Comparison of ENCODE assay signal across 17 mouse cellular contexts in genomic region chr17:24225851-24226250, GRCm38 (mm10). TPM values are rescaled to one million over a fixed set of nuclear protein-coding genes. Genes with fewer than 3 reads are reported as not detected.
A peak's percentile ranks its signal among the peaks of the same experiment; 100 is the strongest.
DNase-seq lines count a peak whose midpoint lies in the region; ATAC-seq and TF ChIP-seq lines count a peak whose summit lies in the region.
"Had no signal": no experiment of that assay in that cellular context is flagged by ENCODE, and none has a peak within 500 bp of the region (broad histone marks: within the 10 kb centered on the region; RNA-seq: fewer than 3 reads in every experiment).

No protein-coding gene starts in this region.

- TF ChIP-seq POLR2A in cerebellum, adult 2 months (IDR thresholded peaks at IDR 0.05; ENCODE audit: borderline replicate concordance, insufficient read depth, low read length) = no peak

- 0 out of 2 replicates have a peak, but pooled peaks have one; percentile 3 for TF ChIP-seq CTCF in cerebellum, adult 2 months (IDR thresholded peaks at IDR 0.05; ENCODE audit: borderline replicate concordance, insufficient read depth, low read depth, low read length)
- TF ChIP-seq CTCF in stomach, postnatal 0 days (IDR thresholded peaks at IDR 0.05; ENCODE audit: low read depth) = no peak
- TF ChIP-seq CTCF in liver, embryonic 14.5 days (IDR thresholded peaks at IDR 0.05; ENCODE audit: low read depth) = no peak
- no peak for TF ChIP-seq CTCF in gastrocnemius, adult 2 months (IDR thresholded peaks at IDR 0.05)

- intact Hi-C loops in gastrocnemius, adult 2 months (cut with DNase I) = no loop called here

- no peak overlapping the region for H3K4me3 ChIP-seq in cerebellum, adult 2 months (replicated peaks; ENCODE audit: insufficient read depth, low read depth, low read length)
- H3K4me3 ChIP-seq in stomach, embryonic 14.5 days (ENCODE audit: low read depth, low read length) = no peak overlapping the region
- H3K4me3 ChIP-seq in stomach, postnatal 0 days (ENCODE audit: low read depth, low read length) = no peak overlapping the region
- peak overlapping the region in 1 of 2 experiments; percentile 8; a peak in 3 of 4 replicates for H3K4me3 ChIP-seq in liver, embryonic 14.5 days (ENCODE audit: insufficient read depth in 1 of 2, low read depth in 2 of 2, low read length in 2 of 2)
- H3K4me3 ChIP-seq in gastrocnemius, adult 2 months = no peak overlapping the region
- H3K4me3 ChIP-seq: embryonic facial prominence, embryonic 15.5 days; hindbrain, embryonic 10.5 days; limb, embryonic 12.5 days; midbrain, embryonic 13.5 days had no signal

- H3K27me3 ChIP-seq in cerebellum, adult 2 months (ENCODE audit: control insufficient read depth, insufficient read depth, low read length) = no peaks in the 10 kb centered on the region
- no peaks in the 10 kb centered on the region for H3K27me3 ChIP-seq in stomach, embryonic 14.5 days (ENCODE audit: control insufficient read depth, insufficient read depth, low read length)
- no peaks in the 10 kb centered on the region for H3K27me3 ChIP-seq in stomach, postnatal 0 days (ENCODE audit: control insufficient read depth, insufficient read depth, low read length)
- H3K27me3 ChIP-seq in liver, embryonic 14.5 days (ENCODE audit: control insufficient read depth, insufficient read depth, low read length) = no peaks in the 10 kb centered on the region
- H3K27me3 ChIP-seq: CH12.LX; embryonic facial prominence, embryonic 15.5 days; limb, embryonic 12.5 days; midbrain, embryonic 13.5 days; Patski had no signal

- WGBS in cerebellum, adult 2 months = 96% methylated on average over 5 of the region's 5 CpGs
- 92% methylated on average over 5 of the region's 5 CpGs for WGBS in stomach, embryonic 14.5 days
- WGBS in stomach, postnatal 0 days = 93% methylated on average over 5 of the region's 5 CpGs
- 25% methylated on average over 5 of the region's 5 CpGs for WGBS in liver, embryonic 14.5 days (ENCODE audit: insufficient replicate concordance)

- no peak overlapping the region for H3K4me2 ChIP-seq in stomach, embryonic 14.5 days (replicated peaks; ENCODE audit: low read depth, low read length)
- no peak overlapping the region for H3K4me2 ChIP-seq in stomach, postnatal 0 days (replicated peaks; ENCODE audit: low read depth)
- H3K4me2 ChIP-seq in liver, embryonic 14.5 days (ENCODE audit: low read depth) = peak overlapping the region; percentile 55
- H3K4me2 ChIP-seq: embryonic facial prominence, embryonic 15.5 days; limb, embryonic 12.5 days; midbrain, embryonic 13.5 days had no signal

- TF ChIP-seq EP300 in stomach, postnatal 0 days (optimal IDR thresholded peaks at IDR 0.05) = no peak
- peak; percentile 90 for TF ChIP-seq EP300 in liver, embryonic 14.5 days (IDR thresholded peaks at IDR 0.05; ENCODE audit: low read depth)

- peak; percentile 38; the same call in 1 of the 2 replicates for ATAC-seq in stomach, embryonic 14.5 days (ENCODE audit: insufficient number of reproducible peaks, insufficient read depth, low FRiP score, low read depth)
- ATAC-seq in stomach, postnatal 0 days (ENCODE audit: low FRiP score, low TSS enrichment) = no peak
- peak; percentile 90 for ATAC-seq in liver, embryonic 14.5 days (ENCODE audit: insufficient read depth)
- ATAC-seq: forebrain, embryonic 14.5 days; midbrain, embryonic 13.5 days; Patski had no signal

- peaks cover 69% of the 10 kb centered on the region for H3K36me3 ChIP-seq in stomach, embryonic 14.5 days (ENCODE audit: control insufficient read depth, insufficient read depth, low read length)
- peaks cover 16% of the 10 kb centered on the region for H3K36me3 ChIP-seq in stomach, postnatal 0 days (ENCODE audit: control insufficient read depth, insufficient read depth, low read length)
- H3K36me3 ChIP-seq in liver, embryonic 14.5 days (replicated peaks; ENCODE audit: control insufficient read depth, insufficient read depth, low read depth) = peaks cover 85% of the 10 kb centered on the region

- peaks cover 5% of the 10 kb centered on the region; the same call in 1 of the 2 replicates for H3K4me1 ChIP-seq in cerebellum, adult 2 months (ENCODE audit: control insufficient read depth, insufficient read depth, low read length)
- no peaks in the 10 kb centered on the region for H3K4me1 ChIP-seq in stomach, embryonic 14.5 days (ENCODE audit: control insufficient read depth, insufficient read depth, low read length)
- H3K4me1 ChIP-seq in stomach, postnatal 0 days (replicated peaks; ENCODE audit: control insufficient read depth, insufficient read depth) = peaks cover 4% of the 10 kb centered on the region; the same call in 1 of the 2 replicates
- peaks cover 32 to 36% of the 10 kb centered on the region in 2 experiments for H3K4me1 ChIP-seq in liver, embryonic 14.5 days (replicated peaks; ENCODE audit: control insufficient read depth in 2 of 2, insufficient read depth in 2 of 2, low read length in 1 of 2)
- H3K4me1 ChIP-seq: embryonic facial prominence, embryonic 15.5 days had no signal

- H3K9me3 ChIP-seq in stomach, embryonic 14.5 days (ENCODE audit: control insufficient read depth, low read depth, low read length) = no peaks in the 10 kb centered on the region
- H3K9me3 ChIP-seq in stomach, postnatal 0 days (ENCODE audit: control insufficient read depth, low read length) = no peaks in the 10 kb centered on the region
- no peaks in the 10 kb centered on the region for H3K9me3 ChIP-seq in liver, embryonic 14.5 days (ENCODE audit: control insufficient read depth, low read length)
- H3K9me3 ChIP-seq: embryonic facial prominence, embryonic 15.5 days; hindbrain, embryonic 10.5 days; limb, embryonic 12.5 days; midbrain, embryonic 13.5 days had no signal

- H3K27ac ChIP-seq in cerebellum, adult 2 months (ENCODE audit: insufficient read depth, low read length) = no peak overlapping the region
- H3K27ac ChIP-seq in stomach, embryonic 14.5 days (ENCODE audit: low read length) = no peak overlapping the region
- H3K27ac ChIP-seq in stomach, postnatal 0 days (replicated peaks) = no peak overlapping the region
- H3K27ac ChIP-seq in liver, embryonic 14.5 days = peak overlapping the region; percentile 95
- H3K27ac ChIP-seq in gastrocnemius, adult 2 months = no peak overlapping the region
- H3K27ac ChIP-seq: embryonic facial prominence, embryonic 15.5 days; limb, embryonic 12.5 days; midbrain, embryonic 13.5 days had no signal

- H3K9ac ChIP-seq in stomach, embryonic 14.5 days (replicated peaks; ENCODE audit: low read depth, low read length) = no peak overlapping the region
- H3K9ac ChIP-seq in stomach, postnatal 0 days (ENCODE audit: low read length) = no peak overlapping the region
- H3K9ac ChIP-seq in liver, embryonic 14.5 days (replicated peaks) = peak overlapping the region; percentile 57
- H3K9ac ChIP-seq: embryonic facial prominence, embryonic 15.5 days; limb, embryonic 12.5 days; midbrain, embryonic 13.5 days had no signal

- DNase-seq in cerebellum, adult 2 months = no peak
- DNase-seq in cerebellum, adult 9-11 months = no peak
- DNase-seq in stomach, postnatal 0 days (ENCODE audit: low spot score) = no peak
- peak; percentile 80 to 84 (median 80) for DNase-seq in liver, embryonic 14.5 days (ENCODE audit: low read depth in 3 of 3, low spot score in 3 of 3)
- no peak for DNase-seq in neural tube, embryonic 10.5 days (ENCODE audit: extremely low spot score, low spot score)
- no peak for DNase-seq in adrenal gland, postnatal 10 days
- no peak for DNase-seq in gastrocnemius, adult 2 months
- DNase-seq: cerebellum, adult 11 months; lung, postnatal 10 days had no signal

RNA-seq across cellular contexts. Expression of gene Tedc2, which starts 5.2 kb away (rescaled TPM):
- 27.3 and 28.4 TPM in 2 replicates for polyA plus RNA-seq in cerebellum, adult 2 months (2012; rRNA removed)
- polyA plus RNA-seq in stomach, embryonic 14.5 days (2014; fragmentation: Nextera tagmentation; extraction: Ambion mirVana) = 11.9 and 12.3 TPM in 2 replicates
- polyA plus RNA-seq in stomach, postnatal 0 days (2015; fragmentation: Nextera tagmentation; extraction: Ambion mirVana) = 4.8 and 6.1 TPM in 2 replicates
- 18.3 and 21.1 TPM in 2 replicates for polyA plus RNA-seq in liver, embryonic 14.5 days (2012; rRNA removed)
- polyA plus RNA-seq in liver, embryonic 14.5 days (2014; fragmentation: Nextera tagmentation; extraction: Ambion mirVana) = 7.7 and 7.9 TPM in 2 replicates
- 1 to 10 TPM; 7.2 to 9.8 TPM for total RNA-seq in adrenal gland, postnatal 10 days (2021)
- total RNA-seq in gastrocnemius, adult 2 months (2021) = 1 to 10 TPM; 1.4 to 2.5 TPM

RNA-seq across cellular contexts. Expression of gene Ntn3, which starts 16.5 kb away (rescaled TPM):
- 3.8 and 4.5 TPM in 2 replicates for polyA plus RNA-seq in cerebellum, adult 2 months (2012; rRNA removed)
- 10.2 and 10.4 TPM in 2 replicates for polyA plus RNA-seq in stomach, embryonic 14.5 days (2014; fragmentation: Nextera tagmentation; extraction: Ambion mirVana)
- 2.8 and 3.1 TPM in 2 replicates for polyA plus RNA-seq in stomach, postnatal 0 days (2015; fragmentation: Nextera tagmentation; extraction: Ambion mirVana)
- polyA plus RNA-seq in liver, embryonic 14.5 days (2012; rRNA removed) = 0.59 and 0.64 TPM in 2 replicates
- 0.45 and 0.69 TPM in 2 replicates for polyA plus RNA-seq in liver, embryonic 14.5 days (2014; fragmentation: Nextera tagmentation; extraction: Ambion mirVana)
- total RNA-seq in adrenal gland, postnatal 10 days (2021) = 1 to 10 TPM; 3.1 to 4.2 TPM
- under 1 TPM; 0.31 to 0.39 TPM for total RNA-seq in gastrocnemius, adult 2 months (2021)

RNA-seq across cellular contexts. Expression of gene Tbc1d24, which starts 20.5 kb away (rescaled TPM):
- polyA plus RNA-seq in cerebellum, adult 2 months (2012; rRNA removed) = 45.6 and 50.3 TPM in 2 replicates
- 6.3 and 8.3 TPM in 2 replicates for polyA plus RNA-seq in stomach, embryonic 14.5 days (2014; fragmentation: Nextera tagmentation; extraction: Ambion mirVana)
- polyA plus RNA-seq in stomach, postnatal 0 days (2015; fragmentation: Nextera tagmentation; extraction: Ambion mirVana) = 1.4 and 1.5 TPM in 2 replicates
- 14.1 TPM in 2 replicates for polyA plus RNA-seq in liver, embryonic 14.5 days (2012; rRNA removed)
- 4.9 and 5.4 TPM in 2 replicates for polyA plus RNA-seq in liver, embryonic 14.5 days (2014; fragmentation: Nextera tagmentation; extraction: Ambion mirVana)
- 10 to 100 TPM; 12.0 to 16.4 TPM for total RNA-seq in adrenal gland, postnatal 10 days (2021)
- total RNA-seq in gastrocnemius, adult 2 months (2021) = 1 to 10 TPM; 4.0 to 7.1 TPM

RNA-seq across cellular contexts. Expression of gene Ccnf, which starts 25.4 kb away (rescaled TPM):
- 3.6 and 4.1 TPM in 2 replicates for polyA plus RNA-seq in cerebellum, adult 2 months (2012; rRNA removed)
- polyA plus RNA-seq in stomach, embryonic 14.5 days (2014; fragmentation: Nextera tagmentation; extraction: Ambion mirVana) = 57.6 and 67.1 TPM in 2 replicates
- 8.7 and 11.8 TPM in 2 replicates for polyA plus RNA-seq in stomach, postnatal 0 days (2015; fragmentation: Nextera tagmentation; extraction: Ambion mirVana)
- polyA plus RNA-seq in liver, embryonic 14.5 days (2012; rRNA removed) = 34.0 and 36.9 TPM in 2 replicates
- polyA plus RNA-seq in liver, embryonic 14.5 days (2014; fragmentation: Nextera tagmentation; extraction: Ambion mirVana) = 69.5 and 71.7 TPM in 2 replicates
- 10 to 100 TPM in 1 of 2 experiments, 1 to 10 TPM in 1; 10.0 to 15.9 TPM for total RNA-seq in adrenal gland, postnatal 10 days (2021)
- total RNA-seq in gastrocnemius, adult 2 months (2021) = under 1 TPM; 0.41 to 0.64 TPM

RNA-seq across cellular contexts. Expression of gene Atp6v0c, which starts 56.3 kb away (rescaled TPM):
- polyA plus RNA-seq in cerebellum, adult 2 months (2012; rRNA removed) = 2,309 TPM in 2 replicates
- polyA plus RNA-seq in stomach, embryonic 14.5 days (2014; fragmentation: Nextera tagmentation; extraction: Ambion mirVana) = 506 and 549 TPM in 2 replicates
- 608 and 627 TPM in 2 replicates for polyA plus RNA-seq in stomach, postnatal 0 days (2015; fragmentation: Nextera tagmentation; extraction: Ambion mirVana)
- polyA plus RNA-seq in liver, embryonic 14.5 days (2012; rRNA removed) = 236 and 271 TPM in 2 replicates
- 326 and 346 TPM in 2 replicates for polyA plus RNA-seq in liver, embryonic 14.5 days (2014; fragmentation: Nextera tagmentation; extraction: Ambion mirVana)
- total RNA-seq in adrenal gland, postnatal 10 days (2021) = 100 to 1,000 TPM; 286 to 329 TPM
- total RNA-seq in gastrocnemius, adult 2 months (2021) = 100 to 1,000 TPM; 147 to 152 TPM

Comparison
In these comparisons a context has a peak if more than half of its experiments do, and no peak if none do; other contexts are left out.
1. DNase-seq: peak in liver, embryonic 14.5 days (3 of 3); none in cerebellum, adult 2 months (0 of 2), cerebellum, adult 9-11 months (single experiment), stomach, postnatal 0 days (single experiment), neural tube, embryonic 10.5 days (single experiment), adrenal gland, postnatal 10 days (single experiment) and gastrocnemius, adult 2 months (single experiment).